Mouse (Mus musculus) retina, embryonic 14.5 days (tissue): ENCODE measurements around the gene Cd81.

ENCODE experiments used
- DNase-seq: peaks from one replicate; pipeline ENCODE4 v3.0.0-alpha.2; 2015; ENCODE audit warnings: low spot score

The Cd81 gene

DNA sequence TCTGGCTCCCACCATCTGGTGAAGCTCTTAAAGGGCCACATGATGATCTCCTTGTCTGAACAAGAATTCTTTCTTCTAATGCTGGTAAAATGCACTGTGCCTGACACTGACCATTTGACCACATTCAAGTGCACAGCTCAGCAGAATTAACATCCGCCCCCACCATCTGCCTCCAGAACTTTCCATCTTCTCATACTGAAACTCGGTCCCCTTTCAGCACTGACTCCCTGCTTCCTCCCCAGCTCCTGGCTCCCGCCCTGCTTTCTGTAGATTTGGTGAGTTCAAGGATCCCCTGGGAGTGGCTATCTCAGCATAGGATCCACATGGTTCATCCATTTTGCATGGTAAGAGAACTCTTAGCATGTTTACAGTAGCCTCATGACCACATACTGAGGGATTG lies 31.8 kb upstream of the Cd81 start:
- DNase-seq = no peak

DNA sequence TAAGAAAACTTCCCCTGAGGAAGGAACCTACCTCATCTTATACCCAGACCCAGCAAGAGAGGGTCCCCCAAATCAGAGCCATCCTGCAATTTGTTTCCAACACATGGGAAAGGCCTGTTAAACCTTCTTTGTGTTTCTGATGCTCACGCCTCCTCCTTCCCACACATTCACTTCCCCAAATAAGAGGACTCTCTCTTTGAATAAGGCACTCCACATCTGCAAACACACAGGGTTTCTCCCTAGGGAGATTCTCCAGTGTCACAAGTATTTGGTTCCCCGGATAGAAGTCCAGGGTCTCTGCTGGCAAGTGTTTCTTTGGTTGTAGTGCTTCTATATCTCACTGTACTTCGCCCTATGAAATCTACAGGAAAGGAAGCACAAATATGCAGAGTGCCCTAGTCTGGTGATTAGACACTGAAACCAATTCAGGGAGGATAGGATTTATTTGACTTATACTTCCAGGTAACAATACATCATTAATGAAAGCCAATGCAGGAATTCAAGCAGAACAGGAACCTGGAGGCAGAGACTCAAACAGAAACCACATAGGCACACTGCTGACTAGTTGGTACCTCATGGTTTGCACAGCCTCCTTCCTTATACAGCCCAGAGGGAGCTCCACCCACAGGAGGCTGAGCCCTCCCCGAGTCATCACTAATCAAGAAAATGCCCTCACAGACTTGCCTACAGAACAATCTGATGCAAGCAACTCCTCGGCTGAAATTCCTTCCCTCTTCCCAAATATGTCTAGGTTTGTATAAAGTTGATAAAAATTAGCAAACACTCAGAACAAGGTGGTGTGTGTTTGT lies 31.0 kb upstream of the Cd81 start:
- DNase-seq = no peak

DNA sequence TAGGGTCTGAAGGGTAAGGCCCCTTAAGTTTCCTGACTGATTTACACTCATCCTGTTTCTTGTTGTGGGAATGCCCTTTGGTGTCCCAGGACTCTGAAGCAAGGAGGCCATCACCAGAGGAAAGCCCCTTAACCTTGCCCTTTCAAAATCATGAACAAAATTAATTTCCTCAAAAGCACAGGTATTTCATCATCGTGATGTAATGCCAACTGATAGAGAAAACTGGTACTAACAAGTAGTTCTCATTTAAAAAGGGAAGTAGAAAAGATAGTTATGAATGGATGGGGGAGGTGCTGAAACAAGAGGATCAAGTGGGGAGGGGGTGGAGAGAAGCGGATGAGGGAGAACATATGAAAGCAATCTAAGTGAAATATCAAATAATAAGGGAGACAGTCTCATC lies 29.0 kb upstream of the Cd81 start:
- no peak for DNase-seq

DNA sequence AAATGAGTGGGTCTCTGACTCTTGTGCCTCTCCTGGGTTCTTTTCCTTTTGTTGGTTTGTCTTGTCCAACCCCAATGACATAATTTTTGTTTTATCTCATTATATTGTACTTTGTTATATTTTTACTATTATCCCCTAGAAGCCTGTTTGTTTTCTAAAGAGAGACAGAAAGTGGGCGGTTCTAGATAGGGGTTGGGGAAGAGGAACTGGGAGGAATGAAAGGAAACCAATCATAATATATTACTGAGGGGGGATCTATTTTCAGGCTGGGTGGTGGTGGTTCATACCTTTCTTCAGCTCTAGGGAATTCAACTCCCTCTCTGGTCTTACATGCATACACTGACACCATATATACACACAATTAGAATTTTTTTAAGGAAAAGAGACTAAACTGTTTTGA lies 28.2 kb upstream of the Cd81 start:
- no peak for DNase-seq

DNA sequence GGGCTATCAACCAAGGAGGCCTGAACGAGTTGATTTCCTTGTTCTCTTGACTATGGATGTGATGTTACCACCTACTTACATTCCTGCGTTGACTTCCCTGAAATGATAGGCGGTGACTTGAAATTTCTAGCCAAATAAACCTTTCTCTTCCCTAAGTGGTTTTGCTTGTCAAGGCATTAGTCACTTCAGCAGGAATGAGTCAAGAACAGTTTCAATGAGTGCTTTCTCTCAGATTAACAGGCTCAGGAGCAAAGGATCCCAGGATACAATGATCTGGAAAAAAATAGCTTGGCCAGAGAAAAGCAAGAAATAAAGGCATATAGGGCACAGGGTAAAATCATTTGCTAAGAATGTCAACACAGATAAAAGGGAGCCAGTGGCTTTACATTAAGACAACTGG lies 27.0 kb upstream of the Cd81 start:
- no peak for DNase-seq

DNA sequence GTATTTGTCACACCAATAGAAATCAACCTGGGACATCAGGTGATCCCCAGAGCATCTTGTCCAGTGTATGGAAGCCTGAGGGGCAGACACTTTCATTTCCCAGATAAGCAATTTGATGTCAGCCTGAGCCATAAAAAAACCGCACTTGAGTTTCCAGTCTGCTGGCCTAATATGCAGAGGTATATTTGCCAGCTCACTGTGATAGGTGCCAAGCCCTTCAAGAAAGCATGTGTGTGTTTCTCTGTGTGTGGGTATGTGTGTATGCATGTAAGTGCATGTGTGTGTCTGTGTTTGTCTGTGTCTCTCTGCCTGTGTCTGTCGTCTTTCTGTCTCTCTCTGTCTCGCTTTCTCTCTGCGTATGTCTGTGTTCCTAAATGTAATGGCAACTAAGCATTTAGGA lies 25.3 kb upstream of the Cd81 start:
- no peak for DNase-seq

DNA sequence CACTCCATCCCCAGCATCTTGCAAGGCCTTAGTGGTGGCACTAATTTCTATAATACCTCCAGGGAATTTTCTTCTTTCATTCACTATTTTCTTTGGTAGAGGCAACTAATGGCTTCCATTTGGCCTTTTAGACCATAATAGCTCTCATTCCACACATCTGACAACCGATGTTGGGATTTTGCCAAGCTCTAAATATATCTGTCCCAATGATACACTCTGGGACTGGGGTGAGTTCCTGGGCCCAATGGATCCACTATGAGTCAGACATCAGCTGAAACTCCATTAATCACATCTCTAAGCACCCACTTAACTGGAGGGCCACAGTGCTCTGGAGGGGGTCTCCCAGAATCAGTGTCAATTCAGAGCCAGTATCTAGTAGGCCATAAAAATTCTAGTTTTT lies 20.7 kb upstream of the Cd81 start:
- DNase-seq = no peak

DNA sequence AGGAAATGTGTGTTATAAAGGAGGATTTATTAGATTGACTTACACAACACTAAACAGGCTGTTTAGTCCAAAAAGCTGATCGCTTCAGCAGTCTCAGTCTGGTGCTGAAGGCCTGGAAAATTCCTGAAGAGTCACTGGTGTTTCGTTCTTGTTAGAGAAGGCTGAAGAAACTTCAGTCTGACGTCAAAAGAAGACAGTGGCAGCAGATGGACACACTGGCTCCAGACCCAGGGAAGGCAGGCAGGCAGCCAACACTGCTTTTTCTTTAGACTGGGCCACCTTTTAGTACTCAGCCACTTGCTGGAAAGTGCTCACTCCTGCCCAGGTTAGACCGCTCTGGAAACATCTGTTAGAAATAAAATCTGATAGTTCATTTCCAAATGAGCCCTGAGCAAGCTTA lies 19.0 kb upstream of the Cd81 start:
- no peak for DNase-seq

DNA sequence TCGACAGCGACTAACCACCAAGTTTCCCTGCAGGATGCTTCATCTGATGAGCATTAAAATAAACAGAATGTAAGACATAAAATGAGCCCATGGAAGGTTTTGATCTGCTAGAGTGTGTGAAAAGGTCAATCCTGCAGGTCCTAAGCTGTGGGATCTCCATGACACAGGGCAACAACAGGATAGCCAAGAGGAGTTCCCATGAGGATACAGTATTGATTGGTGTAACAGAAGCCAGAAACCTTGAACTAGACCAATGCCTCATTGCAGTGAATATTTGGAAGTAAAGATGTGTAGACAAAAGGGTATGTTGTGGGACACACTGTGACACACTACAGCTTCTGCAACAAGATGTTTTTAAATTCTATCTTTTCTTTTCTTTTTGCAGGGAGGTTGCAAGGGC lies 18.4 kb upstream of the Cd81 start:
- DNase-seq = no peak

DNA sequence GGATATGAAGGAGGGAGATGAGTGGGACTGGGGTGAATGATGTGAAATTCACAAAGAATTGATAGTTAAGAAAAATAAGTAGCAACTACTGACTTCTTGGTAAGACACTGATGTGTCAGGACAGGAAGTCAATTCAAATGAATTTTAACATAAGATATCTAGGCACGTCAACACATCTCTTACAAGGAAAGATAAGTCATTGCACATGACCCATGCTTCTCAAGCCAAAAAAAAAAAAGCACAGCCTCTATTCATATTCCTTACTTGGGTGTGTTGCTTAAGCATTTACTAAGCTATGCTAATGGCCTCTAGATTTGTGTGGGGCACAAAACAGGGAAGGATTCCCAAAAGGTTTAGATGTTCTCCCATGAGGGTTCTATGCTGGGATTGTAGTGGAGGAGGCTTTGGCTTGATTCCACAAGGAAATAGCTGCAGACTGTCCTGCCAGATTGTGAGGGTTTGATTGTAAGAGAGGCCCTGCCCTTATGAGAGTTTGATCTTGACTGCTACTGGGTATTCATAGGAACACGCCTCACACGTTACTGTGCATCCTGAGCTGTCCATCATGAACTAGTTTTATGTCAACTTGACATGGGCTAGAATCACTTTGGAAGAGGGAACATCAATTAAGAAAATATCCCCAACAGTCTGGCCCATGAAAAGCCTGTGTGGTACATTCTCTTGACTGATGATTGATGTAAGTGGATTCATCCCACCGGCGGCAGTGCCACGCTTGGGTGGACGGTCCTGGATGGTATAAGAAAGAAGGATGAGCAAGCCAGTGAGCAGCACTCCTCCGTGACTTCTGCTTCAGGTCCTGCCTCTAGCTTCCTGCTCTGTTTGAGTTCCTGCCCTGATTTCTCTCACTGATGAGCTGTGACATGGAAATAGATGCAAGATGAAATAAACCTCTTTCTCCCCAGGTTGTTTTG lies 17.8 kb upstream of the Cd81 start:
- DNase-seq = no peak

DNA sequence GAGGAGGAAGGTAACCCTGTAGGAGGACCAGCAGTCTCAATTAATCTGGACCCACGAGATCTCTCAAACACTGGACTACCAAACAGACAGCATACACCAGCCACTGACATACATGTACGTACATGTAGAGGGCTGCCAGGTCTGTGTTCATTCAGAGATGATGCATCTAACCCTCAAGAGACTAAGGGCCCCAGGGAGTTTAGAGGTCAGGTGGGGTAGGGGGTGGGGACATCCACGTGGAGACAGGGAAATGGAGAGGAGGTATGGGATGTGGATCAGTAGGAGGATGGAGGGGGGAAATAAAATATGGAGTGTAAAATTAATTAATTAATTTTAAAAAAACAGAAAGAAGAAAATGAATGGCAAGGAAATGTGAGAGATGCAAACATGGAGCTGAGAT lies 15.8 kb upstream of the Cd81 start:
- no peak for DNase-seq

DNA sequence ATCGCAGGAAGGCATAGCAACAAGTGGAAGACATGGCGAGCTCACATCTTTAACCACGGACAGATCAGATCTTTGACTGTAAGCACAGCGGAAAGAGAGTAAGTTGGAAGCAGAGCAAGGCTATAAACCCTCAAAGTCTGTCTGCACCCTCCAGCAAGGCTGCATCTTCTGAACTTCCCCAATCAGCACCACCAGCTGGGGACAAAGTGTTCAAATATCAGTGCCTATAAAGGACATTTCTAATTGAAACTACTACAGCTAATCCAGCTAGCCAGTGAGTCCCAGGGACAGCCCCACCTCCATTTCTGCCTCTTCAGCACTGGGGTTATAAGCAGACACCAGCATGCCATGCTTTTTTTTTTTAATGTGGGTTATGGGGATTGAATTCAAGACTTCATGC lies 15.2 kb upstream of the Cd81 start:
- no peak for DNase-seq

DNA sequence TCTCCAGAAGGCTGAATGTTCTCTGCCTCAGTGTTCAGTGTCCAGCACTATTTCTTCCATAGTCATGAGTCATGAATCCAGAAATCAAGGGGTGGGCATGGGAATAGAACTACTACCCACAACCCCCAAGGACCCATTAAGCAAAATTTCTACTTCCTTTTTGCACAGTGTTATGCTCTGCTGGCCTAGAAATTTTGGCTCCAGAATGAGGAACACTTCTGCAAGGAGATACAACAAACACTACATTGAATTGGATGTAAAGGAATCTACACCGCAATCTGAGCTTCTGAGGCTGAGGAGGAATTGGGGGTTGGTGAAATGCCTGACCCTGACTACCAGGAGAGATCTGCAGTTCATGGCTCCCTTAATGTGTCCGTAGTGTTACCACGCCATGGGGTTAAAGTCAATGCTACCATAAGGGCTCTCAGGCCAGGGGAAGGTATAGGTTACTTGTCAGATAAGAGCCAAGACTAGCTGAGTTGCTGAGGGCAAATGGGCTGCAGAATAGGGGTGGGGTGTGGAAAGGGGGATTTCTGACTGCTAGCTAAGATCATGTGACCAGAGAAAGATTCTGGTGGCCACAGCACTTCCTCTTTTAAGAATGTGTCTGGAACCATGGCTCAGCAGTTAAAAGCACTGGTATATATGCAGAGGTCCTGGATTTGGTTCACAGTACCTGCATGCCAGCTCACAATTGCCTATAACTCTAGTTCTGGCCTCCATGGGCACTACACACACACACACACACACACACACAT lies 14.2 kb upstream of the Cd81 start:
- no peak for DNase-seq

DNA sequence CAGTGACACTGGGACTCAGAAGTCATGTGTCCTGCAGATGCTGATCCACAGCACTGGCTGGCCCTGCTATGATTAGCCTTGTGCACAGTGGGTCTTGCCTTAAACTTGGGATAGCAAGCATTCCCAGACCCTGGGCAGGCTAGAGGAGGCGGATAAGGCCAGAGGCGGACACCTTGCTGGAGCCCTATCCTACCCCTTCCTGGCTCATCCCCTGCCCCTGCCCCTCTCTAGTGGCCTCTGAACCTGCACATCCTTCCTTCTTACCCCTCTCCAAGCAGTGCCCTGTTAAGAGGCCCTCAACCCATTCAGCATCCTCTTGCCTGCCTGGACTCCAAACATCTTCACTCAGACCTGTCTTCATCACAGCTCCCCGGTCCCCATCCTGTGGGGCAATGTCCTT lies 12.0 kb upstream of the Cd81 start:
- DNase-seq = no peak

DNA sequence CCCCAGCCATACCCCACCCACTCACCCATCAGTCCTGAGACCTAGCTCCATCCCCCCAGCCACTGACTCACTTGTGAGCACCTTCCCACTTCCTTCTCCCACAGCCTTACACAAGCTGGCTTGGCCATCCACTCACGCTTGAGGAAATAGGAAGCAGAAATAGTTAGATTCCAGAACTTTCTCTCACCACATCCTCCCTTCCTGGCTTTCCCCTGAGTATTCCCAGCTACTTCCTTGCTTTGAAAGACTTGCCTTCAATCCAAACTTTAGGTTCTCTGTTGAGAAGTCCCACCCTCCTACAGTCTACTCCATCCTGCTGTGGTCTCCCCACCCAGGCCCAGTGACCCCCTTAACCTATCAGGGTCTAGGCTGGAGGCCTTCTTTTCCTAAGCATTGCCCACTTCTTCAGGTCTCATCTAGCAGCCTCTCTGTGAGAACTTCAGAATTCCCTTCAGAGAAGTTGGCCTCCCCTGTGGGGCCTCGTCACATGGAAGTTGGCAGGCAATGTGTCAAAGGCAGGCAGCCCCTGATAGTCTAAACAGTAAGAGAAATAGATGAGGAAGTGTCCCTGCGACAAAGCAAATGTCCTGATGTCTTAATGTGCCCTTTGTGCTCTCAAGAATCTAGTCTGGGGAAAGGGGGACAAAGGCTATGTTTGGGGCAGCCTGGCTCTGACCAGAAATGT lies 11.3 kb upstream of the Cd81 start:
- no peak for DNase-seq

DNA sequence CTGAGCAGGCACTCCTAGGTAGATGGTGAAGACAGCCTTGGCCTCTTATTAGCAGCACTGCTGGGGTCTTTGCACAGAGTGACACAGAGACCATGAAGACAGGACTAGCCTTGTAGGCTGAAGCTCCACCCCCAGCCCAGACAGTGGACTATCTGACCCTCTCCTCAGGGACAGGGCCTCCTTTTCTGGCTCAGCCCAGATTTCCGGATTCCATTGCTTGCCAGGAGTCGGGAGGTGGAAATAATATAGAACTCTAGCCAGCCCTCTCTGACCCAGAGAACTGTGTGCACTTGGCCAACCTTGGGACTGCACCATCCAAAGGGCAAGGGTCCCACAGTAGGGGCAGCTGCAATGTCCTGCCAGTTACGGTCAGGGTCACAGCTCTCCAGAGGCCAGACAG lies 10.4 kb upstream of the Cd81 start:
- no peak for DNase-seq

DNA sequence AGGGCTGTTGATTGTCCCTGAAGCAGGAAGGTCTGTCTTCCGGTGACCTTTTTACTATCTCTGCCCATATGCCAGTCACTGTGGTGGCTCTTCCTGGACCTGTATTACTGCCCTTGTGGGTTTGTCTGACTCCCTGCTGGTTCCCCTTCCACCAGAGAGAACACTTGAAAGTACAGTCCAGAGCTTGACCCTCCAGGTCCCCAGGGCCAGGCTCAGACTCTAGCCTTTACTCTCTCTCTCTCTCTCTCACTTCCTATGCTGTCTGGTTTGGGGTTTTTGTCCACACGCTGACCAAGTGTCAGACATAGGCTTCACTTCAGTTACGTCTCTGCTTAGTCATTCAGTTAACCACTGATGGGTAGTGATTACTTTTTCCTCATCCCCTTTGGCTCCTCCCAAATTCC lies 9.6 kb upstream of the Cd81 start:
- DNase-seq = no peak

DNA sequence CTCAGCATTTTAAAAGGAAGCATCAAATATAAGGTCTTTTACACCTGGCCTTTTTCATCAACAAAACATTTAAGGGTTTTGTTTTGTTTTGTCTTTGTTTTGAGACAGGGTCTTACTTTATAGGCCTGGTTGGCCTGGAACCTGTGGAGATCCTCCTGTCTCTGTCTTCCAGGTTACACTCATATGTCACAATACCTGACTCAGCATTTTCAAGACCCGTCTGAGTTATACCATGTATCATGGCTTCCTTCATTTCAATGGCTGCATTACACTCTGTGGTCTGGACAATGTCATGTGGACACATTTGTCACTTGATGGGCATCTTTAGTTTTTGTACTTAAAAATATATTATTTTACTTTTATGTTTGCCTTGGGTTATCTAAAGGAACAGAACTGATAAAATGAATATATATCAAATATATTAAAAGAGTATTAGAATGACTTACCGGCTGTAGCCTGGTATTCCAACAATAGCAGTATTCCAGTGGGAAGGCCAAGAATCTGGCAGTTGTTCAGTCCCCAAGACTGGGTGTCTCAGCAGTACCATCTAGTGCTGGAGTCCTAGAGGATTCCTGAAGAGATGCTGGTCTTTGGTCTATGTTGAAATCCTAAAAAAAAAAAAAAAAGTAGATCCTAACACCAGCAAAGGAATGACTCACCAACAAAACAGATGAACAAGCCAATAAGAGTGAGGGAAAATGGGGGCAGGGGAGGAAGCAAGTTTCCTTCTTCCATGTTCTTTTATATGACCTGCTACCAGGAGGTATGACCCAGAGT lies 8.3 kb upstream of the Cd81 start:
- DNase-seq = no peak

DNA sequence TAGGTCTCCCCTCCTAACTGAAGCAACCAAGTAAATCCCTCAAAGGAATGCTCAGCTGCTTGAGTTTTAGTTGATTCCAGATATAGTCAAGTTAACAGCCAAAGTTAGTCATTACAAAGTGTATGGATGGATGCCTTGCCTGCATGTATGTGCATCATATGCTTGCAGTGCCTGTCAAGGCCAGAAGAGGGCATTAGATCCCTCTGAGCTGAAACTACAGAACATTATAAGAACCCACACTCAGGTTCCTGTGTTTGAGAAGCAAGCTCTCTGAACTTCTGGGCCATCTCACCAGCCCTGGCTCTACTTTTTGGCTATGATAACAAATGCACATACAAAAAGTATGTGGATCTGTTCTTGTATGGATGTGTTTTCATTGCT lies 7.7 kb upstream of the Cd81 start:
- DNase-seq = no peak

DNA sequence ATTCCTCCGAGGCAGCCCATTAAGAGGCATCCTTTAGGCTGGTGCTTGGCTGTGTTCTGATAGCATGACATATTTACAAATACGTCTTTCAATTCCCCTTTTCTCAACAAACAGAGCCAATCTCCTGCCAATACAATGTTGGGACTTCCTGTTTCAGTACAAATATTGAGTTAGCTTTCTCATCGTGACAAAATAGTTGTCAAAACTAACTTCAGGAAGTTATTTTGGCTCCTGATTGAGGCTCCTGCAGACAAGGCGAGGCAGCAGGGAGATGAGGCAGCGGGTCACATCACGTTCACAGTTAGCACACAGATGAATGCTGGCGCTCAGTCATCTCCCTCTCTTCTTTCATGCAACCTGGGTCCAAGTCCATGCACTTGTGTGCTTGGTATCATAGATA lies 6.2 kb upstream of the Cd81 start:
- DNase-seq = no peak

DNA sequence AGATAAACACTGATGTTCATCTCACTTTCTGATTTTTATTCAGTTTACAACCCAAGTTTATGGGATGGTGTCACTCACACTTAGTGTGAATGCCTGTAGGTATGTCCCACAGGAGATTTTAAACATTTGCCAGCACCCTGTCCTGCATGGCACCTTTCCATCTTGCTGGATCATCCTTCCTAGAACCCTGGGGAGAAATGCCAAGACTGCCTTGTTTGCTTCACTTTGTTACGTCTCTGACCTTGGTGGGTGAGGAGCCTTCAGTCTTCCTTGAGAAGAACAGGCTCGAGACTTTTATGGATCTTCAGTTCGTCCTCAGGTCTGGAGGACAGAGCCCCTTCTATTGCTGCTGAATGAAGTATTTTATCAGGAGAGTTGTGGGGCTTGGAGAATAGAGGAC lies 3.2 kb upstream of the Cd81 start:
- DNase-seq = no peak
